Mouse (Mus musculus): ENCODE data around the gene Plekho1.

The Plekho1 gene

GRCm38 (mm10) chr3:96001560-96001959, 5.8 kb upstream of the Plekho1 start:
- no peak for DNase-seq

- DNase-seq = peak; percentile 41 to 52
Measured at GRCm38 (mm10) chr3:96000921-96001501, 5.2 kb upstream of the Plekho1 start.

- DNase-seq = peak in 1 of 2 experiments; percentile 45
Measured at GRCm38 (mm10) chr3:96000080-96000632, 4.4 kb upstream of the Plekho1 start.

GRCm38 (mm10) chr3:95999308-96000079, 3.7 kb upstream of the Plekho1 start:
- no peak for DNase-seq

- DNase-seq = peak; percentile 61 to 62
Measured at GRCm38 (mm10) chr3:95997203-95997721, 1.5 kb upstream of the Plekho1 start.

GRCm38 (mm10) chr3:95996451-95997073, 761 bp upstream of the Plekho1 start:
- DNase-seq = peak in 1 of 2 experiments; percentile 36

GRCm38 (mm10) chr3:95994975-95995801, 613 bp downstream of the Plekho1 start:
- DNase-seq = peak; percentile 48 to 70

- DNase-seq = peak in 1 of 2 experiments; percentile 57
Measured at GRCm38 (mm10) chr3:95994381-95994846, 1.4 kb downstream of the Plekho1 start.

- DNase-seq = peak; percentile 77
Measured at GRCm38 (mm10) chr3:95993881-95994280, 1.9 kb downstream of the Plekho1 start.

GRCm38 (mm10) chr3:95992990-95993603, 2.7 kb downstream of the Plekho1 start:
- peak; percentile 37 to 44 for DNase-seq

- DNase-seq = no peak
Measured at GRCm38 (mm10) chr3:95990413-95990941, 5.3 kb downstream of the Plekho1 start.

GRCm38 (mm10) chr3:95988969-95989368, 6.8 kb downstream of the Plekho1 start:
- DNase-seq = peak; percentile 74 to 76

- DNase-seq = no peak
Measured at GRCm38 (mm10) chr3:95988138-95988537, 7.7 kb downstream of the Plekho1 start.

GRCm38 (mm10) chr3:95987386-95988110, 8.3 kb downstream of the Plekho1 start:
- no peak for DNase-seq

- no peak for DNase-seq
Measured at GRCm38 (mm10) chr3:95986984-95987383, 8.8 kb downstream of the Plekho1 start.

GRCm38 (mm10) chr3:95986001-95986622, 9.7 kb downstream of the Plekho1 start:
- peak in 1 of 2 experiments; percentile 32 for DNase-seq

- peak; percentile 56 to 73 for DNase-seq
Measured at GRCm38 (mm10) chr3:95985209-95986000, 10.4 kb downstream of the Plekho1 start.

GRCm38 (mm10) chr3:95982129-95982528, 13.7 kb downstream of the Plekho1 start:
- no peak for DNase-seq

GRCm38 (mm10) chr3:95980276-95980970, 15.4 kb downstream of the Plekho1 start:
- no peak for DNase-seq

Measured in cerebellum, adult 18-20 months (tissue).